Mouse (Mus musculus) hindbrain, embryonic 14.5 days (tissue): ENCODE data around the gene Gm10024. TPM values are rescaled to one million over a fixed set of nuclear protein-coding genes. Genes with fewer than 3 reads are reported as not detected.
"Not testable (repeated sequence)": the region's sequence is repeated elsewhere in the genome, so short reads cannot be mapped to it uniquely, and the experiment has no call there.

Source experiments
- ATAC-seq: fragments of 200-750 bp; cut with Nextera tagmentation; 2 replicates; pipeline ENCODE4 v1.8.0; 2017; ENCODE audit warnings: moderate number of reproducible peaks, mild to moderate bottlenecking, moderate TSS enrichment, moderate library complexity; ENCODE audit not compliant: low FRiP score
- DNase-seq: peaks from one replicate; pipeline ENCODE4 v3.0.0-alpha.2; 2015; ENCODE audit warnings: low spot score
- H3K27ac ChIP-seq: fragments of 300-500 bp; sonication (generic); 2 replicates; pipeline ENCODE4 v1.5.1; 2014; ENCODE audit warnings: mild to moderate bottlenecking, moderate library complexity
- H3K27me3 ChIP-seq: fragments of 300-500 bp; sonication (generic); 2 replicates; pipeline ENCODE4 v1.6.1; 2014; ENCODE audit warnings: mild to moderate bottlenecking, low read length, mixed read lengths; ENCODE audit not compliant: control insufficient read depth, insufficient read depth
- H3K36me3 ChIP-seq: fragments of 300-500 bp; sonication (generic); replicated peaks from 2 replicates; pipeline ENCODE4 v1.6.1; 2014; ENCODE audit not compliant: control insufficient read depth, insufficient read depth
- H3K4me1 ChIP-seq: fragments of 300-500 bp; sonication (generic); replicated peaks from 2 replicates; pipeline ENCODE4 v1.6.1; 2014; ENCODE audit warnings: antibody characterized with exemption, low read length, mixed read lengths; ENCODE audit not compliant: control insufficient read depth, insufficient read depth
- H3K4me2 ChIP-seq: fragments of 300-500 bp; sonication (generic); replicated peaks from 2 replicates; pipeline ENCODE4 v1.6.1; 2014; ENCODE audit warnings: mild to moderate bottlenecking, moderate library complexity
- H3K4me3 ChIP-seq: fragments of 300-500 bp; sonication (generic); replicated peaks from 2 replicates; pipeline ENCODE4 v1.5.1; 2014; ENCODE audit warnings: mild to moderate bottlenecking, low read length
- H3K9ac ChIP-seq: fragments of 300-500 bp; sonication (generic); 2 replicates; pipeline ENCODE4 v1.6.1; 2014
- H3K9me3 ChIP-seq: fragments of 300-500 bp; sonication (generic); 2 replicates; pipeline ENCODE4 v1.6.1; 2016; ENCODE audit warnings: low read length; ENCODE audit not compliant: control insufficient read depth
- WGBS: fragments of 180-500 bp; shearing (Covaris S2); extraction: QIAGEN DNeasy Blood & Tissue Kit; methylation state at CpG from one replicate; pipeline ENCODE4 v1.1.7; 2014; 5-methylcytosine and 5-hydroxymethylcytosine counted together
- polyA plus RNA-seq: library from polyadenylated mRNA; unstranded; fragments of >200 nt; fragmentation: Nextera tagmentation; extraction: Ambion mirVana; gene quantifications from 2 replicates; pipeline ENCODE4 v1.2.1, GENCODE M21; 2014

Gene Gm10024
- polyA plus RNA-seq, 1 experiment from 2014 or later = not detected

DNA sequence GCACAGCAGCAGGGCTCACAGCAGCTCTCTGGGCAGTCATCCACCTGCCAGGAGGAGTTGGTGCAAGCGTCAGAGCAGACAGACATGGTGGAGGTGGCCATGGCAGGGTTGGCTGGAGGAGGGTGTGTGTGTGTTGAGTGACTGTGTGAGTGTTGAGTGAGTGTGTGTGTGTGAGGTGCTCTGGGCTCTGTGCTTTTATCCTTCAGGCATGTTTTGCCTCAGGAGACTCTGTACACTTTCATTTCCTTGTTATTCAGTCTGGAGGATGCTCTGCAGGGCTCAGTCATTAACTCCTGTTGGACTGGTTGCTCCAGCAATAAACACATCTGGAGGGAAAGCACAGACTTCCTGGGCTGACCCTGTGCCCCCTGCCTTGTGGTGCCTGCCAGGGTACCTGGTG is 40.0 kb downstream of the Gm10024 start, which contains the start of gene Gm9736:
Gene Gm9736, minus strand, starts transcription at position 101 of the 400 bp plus-strand sequence.
- not testable (repeated sequence) for H3K4me2 ChIP-seq, H3K4me1 ChIP-seq, H3K27ac ChIP-seq, ATAC-seq, H3K9me3 ChIP-seq, H3K36me3 ChIP-seq, H3K4me3 ChIP-seq, DNase-seq, H3K27me3 ChIP-seq, H3K9ac ChIP-seq
- WGBS = 44% methylated on average over 1 of the region's 1 CpGs

DNA sequence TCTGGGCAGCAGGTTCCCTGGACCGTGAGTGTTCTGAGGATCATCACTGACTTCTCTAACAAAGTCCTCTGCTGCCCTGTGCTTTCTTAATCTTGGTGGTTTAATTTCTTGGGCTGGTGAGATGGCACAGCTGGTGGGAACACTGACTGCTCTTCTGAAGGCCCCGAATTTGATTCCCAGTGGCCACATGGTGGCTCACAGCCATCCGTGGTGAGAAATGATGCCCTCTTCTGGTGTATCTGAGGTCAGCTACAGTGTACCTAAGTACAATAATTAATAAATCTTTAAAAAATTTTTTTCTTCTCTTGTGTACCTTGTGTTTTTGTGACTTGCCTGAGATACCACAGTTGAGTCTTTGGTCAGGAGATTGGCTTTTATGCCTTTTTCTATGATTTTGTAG is 41.1 kb downstream of the Gm10024 start:
- not testable (repeated sequence) for H3K27ac ChIP-seq, DNase-seq, ATAC-seq, H3K9me3 ChIP-seq, H3K4me1 ChIP-seq, H3K36me3 ChIP-seq, H3K4me3 ChIP-seq, H3K9ac ChIP-seq, H3K27me3 ChIP-seq, H3K4me2 ChIP-seq
- WGBS = 69% methylated on average over 3 of the region's 3 CpGs

DNA sequence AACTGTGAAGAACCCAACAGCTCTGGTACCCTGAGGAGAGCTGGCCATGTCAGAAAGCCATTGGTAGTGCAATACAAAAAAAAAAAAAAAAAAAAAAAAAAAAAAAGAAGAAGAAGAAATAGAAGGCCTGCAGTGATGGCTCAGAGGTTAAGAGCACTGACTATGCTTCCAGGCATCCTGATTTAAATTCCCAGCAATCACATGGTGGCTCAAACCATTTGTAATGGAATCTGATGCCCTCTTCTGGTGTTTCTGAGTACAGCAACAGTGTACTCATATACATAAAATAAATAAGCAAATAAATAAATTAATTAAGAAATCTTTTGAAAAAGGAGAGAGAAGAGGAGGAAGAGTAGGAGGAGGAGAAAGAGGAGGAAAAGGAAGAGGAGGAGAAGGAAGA is 42.2 kb downstream of the Gm10024 start:
- Histone ChIP-seq H3K9me3 (no peaks in the 10 kb centered on the region), H3K9ac (no peak overlapping the region), H3K27me3 (no peaks in the 10 kb centered on the region), H3K4me2 (no peak overlapping the region), H3K4me3 (no peak overlapping the region), H3K27ac (no peak overlapping the region), H3K4me1 (no peaks in the 10 kb centered on the region), H3K36me3 (no peaks in the 10 kb centered on the region)
- ATAC-seq = no peak
- DNase-seq = no peak

- not testable (repeated sequence) for H3K36me3 ChIP-seq, H3K4me1 ChIP-seq, H3K4me2 ChIP-seq, ATAC-seq, H3K27me3 ChIP-seq, DNase-seq, H3K27ac ChIP-seq, H3K4me3 ChIP-seq, H3K9me3 ChIP-seq, H3K9ac ChIP-seq
- WGBS = no CpG with 5 or more reads among the region's 1 CpGs
Observed at GRCm38 (mm10) chr10:77759582-77759981, 48.3 kb downstream of the Gm10024 start, which contains the start of gene Gm3233. TSS of gene Gm3233 (minus strand) at chr10:77759682.

Other genes with a start within 250 kb of the Gm10024 start
- 37.7 and 41.0 TPM in 2 replicates for gene Fam207a, start 195.7 kb upstream of the Gm10024 start, polyA plus RNA-seq
- gene Itgb2, start 181.2 kb upstream of the Gm10024 start, polyA plus RNA-seq = 0.99 and 1.1 TPM in 2 replicates
- gene Pttg1ip, start 129.7 kb upstream of the Gm10024 start, polyA plus RNA-seq = 79.9 and 80.2 TPM in 2 replicates
- gene Sumo3, start 105.4 kb upstream of the Gm10024 start, polyA plus RNA-seq = 235 and 260 TPM in 2 replicates
- gene Gm49325, start 105.3 kb upstream of the Gm10024 start, polyA plus RNA-seq = 3.8 and 5.1 TPM in 2 replicates
- gene Ube2g2, start 89.2 kb upstream of the Gm10024 start, polyA plus RNA-seq = 54.1 and 54.7 TPM in 2 replicates
- gene Tspear, start 24.9 kb upstream of the Gm10024 start, polyA plus RNA-seq = 0.94 and 1.2 TPM in 2 replicates
- gene Gm19402, start 20.7 kb upstream of the Gm10024 start, polyA plus RNA-seq = not detected in 2 replicates
- not detected in 2 replicates for gene Gm9508, start 14.2 kb upstream of the Gm10024 start, polyA plus RNA-seq
- gene Gm10272, start 4.8 kb upstream of the Gm10024 start, polyA plus RNA-seq = not detected in 2 replicates
- gene Gm10142, start 4.3 kb downstream of the Gm10024 start, polyA plus RNA-seq = not detected in 2 replicates
- not detected in 2 replicates for gene Krtap12-1, start 9.1 kb downstream of the Gm10024 start, polyA plus RNA-seq
- gene Gm10100, start 15.0 kb downstream of the Gm10024 start, polyA plus RNA-seq = not detected in 2 replicates
- not detected in 2 replicates for gene Gm18596, start 31.2 kb downstream of the Gm10024 start, polyA plus RNA-seq
- not detected in 2 replicates for gene Gm9736, start 39.9 kb downstream of the Gm10024 start, polyA plus RNA-seq
- gene Gm3233, start 48.2 kb downstream of the Gm10024 start, polyA plus RNA-seq = not detected in 2 replicates
- not detected in 2 replicates for gene Gm3238, start 59.9 kb downstream of the Gm10024 start, polyA plus RNA-seq
- gene Gm7138, start 65.5 kb downstream of the Gm10024 start, polyA plus RNA-seq = not detected in 2 replicates
- not detected in 2 replicates for gene Gm3250, start 71.1 kb downstream of the Gm10024 start, polyA plus RNA-seq
- gene Gm7137, start 76.7 kb downstream of the Gm10024 start, polyA plus RNA-seq = not detected in 2 replicates
- gene Gm9639, start 83.6 kb downstream of the Gm10024 start, polyA plus RNA-seq = not detected in 2 replicates
- gene Gm19668, start 87.7 kb downstream of the Gm10024 start, polyA plus RNA-seq = not detected in 2 replicates
- not detected in 2 replicates for gene Gm9507, start 100.4 kb downstream of the Gm10024 start, polyA plus RNA-seq
- gene Gm2696, start 103.2 kb downstream of the Gm10024 start, polyA plus RNA-seq = not detected in 2 replicates
- not detected in 2 replicates for gene Krtap10-4, start 115.6 kb downstream of the Gm10024 start, polyA plus RNA-seq
- not detected in 2 replicates for gene Krtap10-10, start 124.5 kb downstream of the Gm10024 start, polyA plus RNA-seq
- not detected in 2 replicates for gene Gm36176, start 135.3 kb downstream of the Gm10024 start, polyA plus RNA-seq
- gene Gm10318, start 141.4 kb downstream of the Gm10024 start, polyA plus RNA-seq = not detected in 2 replicates
- gene Gm3285, start 150.5 kb downstream of the Gm10024 start, polyA plus RNA-seq = not detected in 2 replicates
- gene Lrrc3, start 191.1 kb downstream of the Gm10024 start, polyA plus RNA-seq = 19.6 and 20.3 TPM in 2 replicates